Mouse (Mus musculus): ENCODE data around the gene Fam172a.

GRCm38 (mm10) chr13:78212111-78212510, 510.3 kb downstream of the Fam172a start:
- TF ChIP-seq POLR2A (IDR thresholded peaks at IDR 0.05; ENCODE audit: low read depth, low read length) (no peak), CTCF (conservative IDR thresholded peaks at IDR 0.05; ENCODE audit: insufficient read depth, insufficient read length, low read depth, low read length) (no peak)
